Mouse (Mus musculus): ENCODE results near the gene Lgmn. TPM values are rescaled to one million over a fixed set of nuclear protein-coding genes. Genes with fewer than 3 reads are reported as not detected.

The Lgmn gene
- polyA plus RNA-seq (2012; ENCODE audit: low replicate concordance) = 11.0 and 11.2 TPM in 2 replicates

GRCm38 (mm10) chr12:102439632-102440023 lies at the start of gene Lgmn:
Lgmn (minus strand) TSS chr12:102439813.

GRCm38 (mm10) chr12:102468894-102469764 lies 29.5 kb upstream of the Lgmn start, which contains the start of gene Golga5:
Golga5 (plus strand) TSS chr12:102469135.

Other genes starting within 250 kb of the Lgmn start
- 64.7 and 110 TPM in 2 replicates for gene Rin3, start 156.8 kb downstream of the Lgmn start, polyA plus RNA-seq (2012; ENCODE audit: low replicate concordance)
- 3.4 and 5.9 TPM in 2 replicates for gene Golga5, start 29.3 kb upstream of the Lgmn start, polyA plus RNA-seq (2012; ENCODE audit: low replicate concordance)
- gene Chga, start 115.2 kb upstream of the Lgmn start, polyA plus RNA-seq (2012; ENCODE audit: low replicate concordance) = 0.15 TPM in 1 of 2 replicates, not detected in the other

All from leukemia stem cell, adult 10-12 weeks (primary cell).